In genomic region chr12:81626226-81626861, GRCm38 (mm10) we compare ENCODE assay signal across 18 mouse cellular contexts. TPM values are rescaled to one million over a fixed set of nuclear protein-coding genes. Genes with fewer than 3 reads are reported as not detected.
DNase-seq lines count a peak whose midpoint lies in the region; ATAC-seq and TF ChIP-seq lines count a peak whose summit lies in the region.
"Had no signal": no experiment of that assay in that cellular context is flagged by ENCODE, and none has a peak within 500 bp of the region (broad histone marks: within the 10 kb centered on the region; RNA-seq: fewer than 3 reads in every experiment).

No protein-coding gene starts in this region.

- H3K4me2 ChIP-seq in forebrain, embryonic 13.5 days: no peak overlapping the region
- no peak overlapping the region for H3K4me2 ChIP-seq in forebrain, embryonic 12.5 days
- H3K4me2 ChIP-seq in forebrain, embryonic 16.5 days (ENCODE audit: low read length): no peak overlapping the region
- no peak overlapping the region for H3K4me2 ChIP-seq in kidney, embryonic 14.5 days (replicated peaks; ENCODE audit: low read depth, low read length)
- H3K4me2 ChIP-seq: heart, embryonic 11.5 days; liver, embryonic 12.5 days; neural tube, embryonic 15.5 days had no signal

- no peaks in the 10 kb centered on the region for H3K9me3 ChIP-seq in forebrain, embryonic 13.5 days (replicated peaks)
- H3K9me3 ChIP-seq in forebrain, embryonic 12.5 days: no peaks in the 10 kb centered on the region
- no peaks in the 10 kb centered on the region for H3K9me3 ChIP-seq in forebrain, embryonic 16.5 days (ENCODE audit: control insufficient read depth, low read length)
- no peaks in the 10 kb centered on the region for H3K9me3 ChIP-seq in kidney, embryonic 14.5 days (ENCODE audit: control insufficient read depth, low read length)
- H3K9me3 ChIP-seq: liver, embryonic 12.5 days; neural tube, embryonic 15.5 days had no signal

- no peak for TF ChIP-seq CTCF in lung, adult 2 months (IDR thresholded peaks at IDR 0.05; ENCODE audit: insufficient read depth, low read length)

- H3K4me3 ChIP-seq in forebrain, embryonic 13.5 days: no peak overlapping the region
- no peak overlapping the region for H3K4me3 ChIP-seq in forebrain, embryonic 12.5 days (replicated peaks)
- no peak overlapping the region for H3K4me3 ChIP-seq in forebrain, embryonic 16.5 days (replicated peaks; ENCODE audit: low read length)
- H3K4me3 ChIP-seq in kidney, embryonic 14.5 days (ENCODE audit: low read length): no peak overlapping the region
- H3K4me3 ChIP-seq in lung, adult 2 months (replicated peaks; ENCODE audit: extremely low read depth, low read depth, low read length): no peak overlapping the region
- H3K4me3 ChIP-seq: liver, embryonic 12.5 days; neural tube, embryonic 15.5 days had no signal

- H3K27ac ChIP-seq in forebrain, embryonic 13.5 days: no peak overlapping the region
- H3K27ac ChIP-seq in forebrain, embryonic 12.5 days: no peak overlapping the region
- H3K27ac ChIP-seq in forebrain, embryonic 16.5 days (ENCODE audit: low read length): no peak overlapping the region
- H3K27ac ChIP-seq in kidney, embryonic 14.5 days (ENCODE audit: low read depth, low read length): no peak overlapping the region
- H3K27ac ChIP-seq: liver, embryonic 12.5 days; neural tube, embryonic 15.5 days had no signal

- peak; percentile 30; the same call in 1 of the 2 replicates for ATAC-seq in forebrain, embryonic 13.5 days
- no peak for ATAC-seq in forebrain, embryonic 12.5 days (ENCODE audit: low FRiP score)
- ATAC-seq in forebrain, embryonic 16.5 days: peak; percentile 62; the same call in 1 of the 2 replicates
- ATAC-seq in kidney, embryonic 14.5 days (ENCODE audit: low FRiP score, low TSS enrichment): no peak
- ATAC-seq: liver, embryonic 12.5 days; lung, postnatal 0 days had no signal

- H3K4me1 ChIP-seq in forebrain, embryonic 13.5 days: 0 out of 2 replicates have a peak, but pooled peaks cover 4% of the 10 kb centered on the region
- peaks cover 8% of the 10 kb centered on the region for H3K4me1 ChIP-seq in forebrain, embryonic 12.5 days
- peaks cover 8% of the 10 kb centered on the region; the same call in 1 of the 2 replicates for H3K4me1 ChIP-seq in forebrain, embryonic 16.5 days (replicated peaks; ENCODE audit: control insufficient read depth, insufficient read depth, low read length)
- no peaks in the 10 kb centered on the region for H3K4me1 ChIP-seq in kidney, embryonic 14.5 days (ENCODE audit: control insufficient read depth, insufficient read depth, low read length)
- H3K4me1 ChIP-seq in lung, adult 2 months (ENCODE audit: control insufficient read depth, insufficient read depth, low read length): no peaks in the 10 kb centered on the region

- peak; percentile 9 for DNase-seq in right cerebral cortex, postnatal 14 days
- DNase-seq in right cerebral cortex, adult 18-20 months: no peak
- DNase-seq in lung, adult 2 months: no peak
- no peak for DNase-seq in kidney, postnatal 14 days
- DNase-seq: gastrocnemius, postnatal 36 days; heart, postnatal 36 days; kidney, adult 9 months; retina, postnatal 1 day; thymus, postnatal 14 days had no signal

- H3K9ac ChIP-seq in forebrain, embryonic 13.5 days: no peak overlapping the region
- H3K9ac ChIP-seq in forebrain, embryonic 12.5 days: no peak overlapping the region
- no peak overlapping the region for H3K9ac ChIP-seq in forebrain, embryonic 16.5 days (replicated peaks; ENCODE audit: low read depth, low read length)
- no peak overlapping the region for H3K9ac ChIP-seq in kidney, embryonic 14.5 days (ENCODE audit: low read depth, low read length)
- H3K9ac ChIP-seq: liver, embryonic 12.5 days; neural tube, embryonic 15.5 days had no signal

- TF ChIP-seq POLR2A in lung, adult 2 months (IDR thresholded peaks at IDR 0.05; ENCODE audit: borderline replicate concordance, extremely low read depth, low read depth, low read length): no peak

- no peaks in the 10 kb centered on the region for H3K36me3 ChIP-seq in forebrain, embryonic 13.5 days (ENCODE audit: poor library complexity, severe bottlenecking)
- H3K36me3 ChIP-seq in forebrain, embryonic 12.5 days (replicated peaks): no peaks in the 10 kb centered on the region
- no peaks in the 10 kb centered on the region for H3K36me3 ChIP-seq in forebrain, embryonic 16.5 days (ENCODE audit: control insufficient read depth, insufficient read depth)
- no peaks in the 10 kb centered on the region for H3K36me3 ChIP-seq in kidney, embryonic 14.5 days (ENCODE audit: control insufficient read depth, insufficient read depth, low read length)
- H3K36me3 ChIP-seq: liver, embryonic 12.5 days; neural tube, embryonic 15.5 days had no signal

- H3K27me3 ChIP-seq in forebrain, embryonic 13.5 days: 0 out of 2 replicates have a peak, but pooled peaks cover 2% of the 10 kb centered on the region
- H3K27me3 ChIP-seq in forebrain, embryonic 12.5 days: peaks cover 24% of the 10 kb centered on the region
- H3K27me3 ChIP-seq in forebrain, embryonic 16.5 days (replicated peaks; ENCODE audit: control insufficient read depth, insufficient read depth, low read length): no peaks in the 10 kb centered on the region
- H3K27me3 ChIP-seq in kidney, embryonic 14.5 days (ENCODE audit: control insufficient read depth, insufficient read depth, low read length): peaks cover 56% of the 10 kb centered on the region

- 73% methylated on average over 12 of the region's 12 CpGs for WGBS in forebrain, embryonic 13.5 days
- 83% methylated on average over 12 of the region's 12 CpGs for WGBS in forebrain, embryonic 12.5 days
- WGBS in forebrain, embryonic 16.5 days: 55% methylated on average over 12 of the region's 12 CpGs
- WGBS in kidney, embryonic 14.5 days: 79% methylated on average over 12 of the region's 12 CpGs
- 63% methylated on average over 12 of the region's 12 CpGs for WGBS in lung, adult 2 months

RNA-seq across cellular contexts. Expression of gene Ttc9, which starts 4.7 kb away (rescaled TPM):
- 7.1 and 7.2 TPM in 2 replicates for polyA plus RNA-seq in forebrain, embryonic 13.5 days (2015; fragmentation: Nextera tagmentation; extraction: Ambion mirVana)
- polyA plus RNA-seq in forebrain, embryonic 12.5 days (2016; fragmentation: Nextera tagmentation; extraction: Ambion mirVana): 5.7 and 7.6 TPM in 2 replicates
- polyA plus RNA-seq in forebrain, embryonic 16.5 days (2015; fragmentation: Nextera tagmentation; extraction: Ambion mirVana): 20.3 and 24.6 TPM in 2 replicates
- polyA plus RNA-seq in kidney, embryonic 14.5 days (2014; fragmentation: Nextera tagmentation; extraction: Ambion mirVana): 0.55 and 1.2 TPM in 2 replicates
- 10.2 and 12.8 TPM in 2 replicates for polyA plus RNA-seq in lung, adult 2 months (2012; rRNA removed)

RNA-seq across cellular contexts. Expression of gene Med6, which starts 31.5 kb away (rescaled TPM):
- polyA plus RNA-seq in forebrain, embryonic 13.5 days (2015; fragmentation: Nextera tagmentation; extraction: Ambion mirVana): 67.3 and 67.4 TPM in 2 replicates
- polyA plus RNA-seq in forebrain, embryonic 12.5 days (2016; fragmentation: Nextera tagmentation; extraction: Ambion mirVana): 66.5 and 67.5 TPM in 2 replicates
- polyA plus RNA-seq in forebrain, embryonic 16.5 days (2015; fragmentation: Nextera tagmentation; extraction: Ambion mirVana): 50.8 and 51.4 TPM in 2 replicates
- polyA plus RNA-seq in kidney, embryonic 14.5 days (2014; fragmentation: Nextera tagmentation; extraction: Ambion mirVana): 72.3 and 95.9 TPM in 2 replicates
- polyA plus RNA-seq in lung, adult 2 months (2012; rRNA removed): 3.7 and 8.4 TPM in 2 replicates

RNA-seq across cellular contexts. Expression of gene Adam21, which starts 58.1 kb away (rescaled TPM):
- polyA plus RNA-seq in forebrain, embryonic 13.5 days (2015; fragmentation: Nextera tagmentation; extraction: Ambion mirVana): 0.38 and 0.59 TPM in 2 replicates
- 0.36 and 0.43 TPM in 2 replicates for polyA plus RNA-seq in forebrain, embryonic 12.5 days (2016; fragmentation: Nextera tagmentation; extraction: Ambion mirVana)
- 0.51 and 0.75 TPM in 2 replicates for polyA plus RNA-seq in forebrain, embryonic 16.5 days (2015; fragmentation: Nextera tagmentation; extraction: Ambion mirVana)
- 0.36 and 0.58 TPM in 2 replicates for polyA plus RNA-seq in kidney, embryonic 14.5 days (2014; fragmentation: Nextera tagmentation; extraction: Ambion mirVana)
- not detected in 2 replicates for polyA plus RNA-seq in lung, adult 2 months (2012; rRNA removed)
- polyA plus RNA-seq: spleen, adult 2 months had no signal

Comparison
In these comparisons a context has a peak if more than half of its experiments do, and no peak if none do; other contexts are left out.
1. ATAC-seq: peak in forebrain, embryonic 13.5 days (single experiment) and forebrain, embryonic 16.5 days (single experiment); none in forebrain, embryonic 12.5 days (single experiment) and kidney, embryonic 14.5 days (single experiment).